Mouse (Mus musculus) midbrain, postnatal 0 days (tissue): ENCODE measurements around the gene Mcat. TPM values are rescaled to one million over a fixed set of nuclear protein-coding genes. Genes with fewer than 3 reads are reported as not detected.
A peak's percentile ranks its signal among the peaks of the same experiment; 100 is the strongest.

Experiments
- ATAC-seq: fragments of 200-750 bp; cut with Nextera tagmentation; 2 replicates; pipeline ENCODE4 v1.8.0; 2017; ENCODE audit warnings: moderate number of reproducible peaks, mild to moderate bottlenecking, moderate TSS enrichment, moderate library complexity; ENCODE audit not compliant: low FRiP score
- DNase-seq: peaks from one replicate; pipeline ENCODE4 v3.0.0-alpha.2; 2015; ENCODE audit warnings: low spot score
- H3K27ac ChIP-seq: fragments of 300-500 bp; sonication (generic); 2 replicates; pipeline ENCODE4 v1.5.1; 2014; ENCODE audit warnings: low read depth, mild to moderate bottlenecking, low read length, mixed read lengths
- H3K27me3 ChIP-seq: fragments of 300-500 bp; sonication (generic); 2 replicates; pipeline ENCODE4 v1.6.1; 2014; ENCODE audit warnings: low read length, control low read depth, mixed read lengths; ENCODE audit not compliant: insufficient read depth
- H3K36me3 ChIP-seq: fragments of 300-500 bp; sonication (generic); 2 replicates; pipeline ENCODE4 v1.6.1; 2014; ENCODE audit warnings: low read length, control low read depth, mixed read lengths; ENCODE audit not compliant: insufficient read depth
- H3K4me1 ChIP-seq: fragments of 300-500 bp; sonication (generic); 2 replicates; pipeline ENCODE4 v1.6.1; 2014; ENCODE audit warnings: mild to moderate bottlenecking, control low read depth, antibody characterized with exemption, low read length, mixed read lengths; ENCODE audit not compliant: insufficient read depth
- H3K4me2 ChIP-seq: fragments of 300-500 bp; sonication (generic); 2 replicates; pipeline ENCODE4 v1.6.1; 2014; ENCODE audit warnings: low read depth, mild to moderate bottlenecking, low read length, mixed read lengths; ENCODE audit not compliant: poor library complexity, severe bottlenecking
- H3K4me3 ChIP-seq: fragments of 300-500 bp; sonication (generic); 2 replicates; pipeline ENCODE4 v1.5.1; 2014; ENCODE audit warnings: low read depth, mild to moderate bottlenecking, low read length, moderate library complexity
- H3K9ac ChIP-seq: fragments of 300-500 bp; sonication (generic); replicated peaks from 2 replicates; pipeline ENCODE4 v1.6.1; 2014; ENCODE audit warnings: mild to moderate bottlenecking, low read length, moderate library complexity, mixed read lengths; ENCODE audit not compliant: poor library complexity, severe bottlenecking
- H3K9me3 ChIP-seq: fragments of 300-500 bp; sonication (generic); 2 replicates; pipeline ENCODE4 v1.6.1; 2016; ENCODE audit warnings: low read length, control low read depth
- CTCF ChIP-seq: IDR thresholded peaks from 2 replicates; pipeline ENCODE4 v1.5.1; 2016; ENCODE audit warnings: antibody characterized with exemption, mild to moderate bottlenecking
- WGBS: fragments of 180-500 bp; shearing (Covaris S2); extraction: QIAGEN DNeasy Blood & Tissue Kit; methylation state at CpG from one replicate; pipeline ENCODE4 v1.1.7; 2014; 5-methylcytosine and 5-hydroxymethylcytosine counted together
- polyA plus RNA-seq: library from polyadenylated mRNA; unstranded; fragments of >200 nt; fragmentation: Nextera tagmentation; extraction: Ambion mirVana; gene quantifications from 2 replicates; pipeline ENCODE4 v1.2.1, GENCODE M21; 2015
- total RNA-seq: library from RNA; depleted of rRNA; stranded (reverse); fragments of >200 nt; gene quantifications from 2 replicates; pipeline ENCODE4 v1.2.3, GENCODE M21; 2014; rRNA removed

The Mcat gene
- total RNA-seq: 43.9 and 44.4 TPM in 2 replicates
- polyA plus RNA-seq: 34.6 and 35.9 TPM in 2 replicates

DNA sequence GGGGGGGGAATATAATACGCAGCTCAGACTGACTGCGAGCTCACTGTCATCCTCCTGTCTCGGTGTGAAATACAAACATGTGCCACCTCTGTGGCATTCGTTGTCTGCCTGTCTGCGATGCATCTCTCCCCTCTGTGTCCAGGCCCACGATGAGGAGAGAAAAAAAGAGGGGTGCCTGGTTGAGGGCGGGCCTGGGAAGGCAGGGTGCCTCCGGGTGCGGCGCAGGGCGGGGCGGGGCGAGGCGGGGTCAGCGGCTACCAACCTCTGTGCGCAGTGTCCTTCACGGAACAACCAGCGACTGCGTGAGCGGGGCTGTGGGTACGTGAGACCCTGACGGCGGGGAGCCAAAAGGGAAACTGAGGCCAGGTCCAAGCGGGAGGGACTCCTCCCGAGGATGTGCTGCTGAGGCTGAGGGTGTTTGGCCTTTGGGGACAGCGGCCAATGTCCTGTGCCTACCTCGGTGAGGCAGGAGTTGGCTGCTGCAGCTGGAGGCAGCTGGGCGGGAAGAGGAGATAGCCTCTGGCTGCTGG is at the start of gene Mcat, which contains the start of gene Tspo:
Mcat (minus strand) TSS at position 461 of the 530 bp plus-strand sequence.
Tspo (plus strand) TSS at position 266 of the 530 bp plus-strand sequence.
- WGBS: 1% methylated on average over 26 of the region's 28 CpGs
- no peak within 1 kb of the TSS for H3K27ac ChIP-seq
- ATAC-seq (no peak), DNase-seq (no peak)
- peak within 1 kb of the TSS; percentile 23 for H3K4me3 ChIP-seq
- no peaks in the 10 kb centered on the region for H3K9me3 ChIP-seq
- no peaks in the 10 kb centered on the region; the same call in 1 of the 2 replicates for H3K4me1 ChIP-seq
- H3K4me2 ChIP-seq: peak within 1 kb of the TSS; percentile 68
- H3K9ac ChIP-seq: peak within 1 kb of the TSS; percentile 33; the same call in 1 of the 2 replicates
- H3K27me3 ChIP-seq: peaks cover 13% of the 10 kb centered on the region
- no peaks in the 10 kb centered on the region for H3K36me3 ChIP-seq
- no peak for TF ChIP-seq CTCF

DNA sequence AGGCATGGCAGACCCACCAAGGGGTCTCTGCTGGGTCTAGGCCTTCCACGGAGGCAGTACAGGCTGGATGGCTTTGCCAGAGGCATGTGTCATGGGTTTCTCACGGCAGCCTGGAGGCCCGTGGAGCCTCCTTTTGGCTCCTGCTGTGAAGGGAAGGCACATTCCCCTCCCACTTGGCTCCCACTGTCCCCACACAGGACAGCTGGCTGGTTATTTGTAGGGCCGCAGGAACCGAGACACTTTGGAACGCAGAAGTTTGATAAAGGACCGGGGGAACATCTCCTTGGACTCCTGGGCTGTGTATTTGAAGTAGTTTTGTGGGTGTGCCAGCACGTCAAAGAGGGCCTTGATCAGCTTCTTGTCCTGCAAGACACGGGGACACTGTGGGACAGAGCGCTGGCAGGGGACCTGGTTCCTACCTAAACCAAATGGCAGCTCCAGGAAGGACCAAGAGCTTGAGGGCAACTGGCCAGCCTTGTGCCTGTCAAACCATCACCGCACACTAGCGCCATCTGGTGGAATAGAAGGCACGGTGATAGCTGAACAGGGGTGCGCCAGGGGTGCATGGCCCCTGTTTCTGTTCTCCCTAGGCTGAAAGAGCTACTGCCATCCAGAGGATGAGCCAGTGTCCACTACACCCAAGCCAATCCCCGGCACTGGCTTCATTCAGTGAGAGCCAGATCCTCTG is 43.7 kb upstream of the Mcat start:
- DNase-seq (peak; percentile 78), ATAC-seq (0 out of 2 replicates have a peak, but pooled peaks have one; percentile 27)
- Histone ChIP-seq H3K36me3 (no peaks in the 10 kb centered on the region), H3K27me3 (no peaks in the 10 kb centered on the region), H3K4me3 (no peak overlapping the region), H3K9ac (no peak overlapping the region), H3K9me3 (no peaks in the 10 kb centered on the region), H3K4me2 (no peak overlapping the region), H3K27ac (no peak overlapping the region), H3K4me1 (no peaks in the 10 kb centered on the region)
- WGBS: 52% methylated on average over 15 of the region's 15 CpGs
- peak; percentile 78 for TF ChIP-seq CTCF

DNA sequence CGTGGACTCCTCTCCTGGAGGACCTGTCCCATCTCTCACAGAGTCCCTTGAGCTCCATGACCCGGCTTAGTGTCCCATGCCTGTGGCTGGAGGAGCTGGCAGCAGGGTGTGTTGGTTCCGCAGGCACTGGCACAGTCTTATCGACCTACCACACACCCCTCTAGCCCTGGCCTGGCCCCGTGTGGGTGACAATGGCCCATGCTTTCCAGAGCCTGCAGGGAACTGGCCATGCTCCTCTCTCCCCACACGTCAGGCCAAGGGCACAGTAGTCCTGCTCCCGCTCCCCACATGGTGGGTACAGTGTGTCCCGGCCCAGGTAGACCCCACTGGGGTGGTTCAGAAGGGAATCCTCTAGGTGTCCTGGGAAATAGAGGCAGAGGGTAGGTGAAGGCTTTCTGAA is 43.1 kb upstream of the Mcat start:
- Histone ChIP-seq H3K36me3 (no peaks in the 10 kb centered on the region), H3K27me3 (no peaks in the 10 kb centered on the region), H3K27ac (no peak overlapping the region), H3K4me1 (no peaks in the 10 kb centered on the region), H3K9ac (no peak overlapping the region), H3K4me3 (no peak overlapping the region), H3K9me3 (no peaks in the 10 kb centered on the region), H3K4me2 (no peak overlapping the region)
- DNase-seq: no peak
- no peak for ATAC-seq
- WGBS: 95% methylated on average over 8 of the region's 8 CpGs
- no peak for TF ChIP-seq CTCF

DNA sequence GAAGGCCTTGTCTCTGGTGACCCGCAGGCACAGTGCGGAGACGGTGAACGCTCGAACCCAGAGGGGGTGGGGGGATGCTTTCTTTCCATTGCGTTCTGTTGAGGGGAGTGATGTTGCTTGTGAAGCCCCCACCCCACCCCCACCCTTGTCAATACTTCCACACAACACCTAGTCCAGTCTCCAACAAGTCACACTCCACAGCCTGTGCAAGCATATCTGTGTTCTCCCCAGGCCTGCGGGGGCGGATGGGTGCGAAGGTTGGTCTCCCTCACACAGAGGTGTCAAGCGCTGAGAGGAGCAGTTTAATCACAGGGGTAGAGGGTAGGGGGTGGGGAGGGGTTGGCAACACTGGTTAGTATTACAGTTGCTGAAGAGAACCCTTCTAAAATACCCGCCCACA is 42.6 kb upstream of the Mcat start:
- no peak for TF ChIP-seq CTCF
- no peak overlapping the region for H3K27ac ChIP-seq
- no peaks in the 10 kb centered on the region for H3K27me3 ChIP-seq
- no peaks in the 10 kb centered on the region for H3K4me1 ChIP-seq
- H3K36me3 ChIP-seq: no peaks in the 10 kb centered on the region
- DNase-seq: no peak
- H3K9me3 ChIP-seq: no peaks in the 10 kb centered on the region
- no peak for ATAC-seq
- 91% methylated on average over 11 of the region's 11 CpGs for WGBS
- H3K9ac ChIP-seq: no peak overlapping the region
- H3K4me2 ChIP-seq: no peak overlapping the region
- no peak overlapping the region for H3K4me3 ChIP-seq

DNA sequence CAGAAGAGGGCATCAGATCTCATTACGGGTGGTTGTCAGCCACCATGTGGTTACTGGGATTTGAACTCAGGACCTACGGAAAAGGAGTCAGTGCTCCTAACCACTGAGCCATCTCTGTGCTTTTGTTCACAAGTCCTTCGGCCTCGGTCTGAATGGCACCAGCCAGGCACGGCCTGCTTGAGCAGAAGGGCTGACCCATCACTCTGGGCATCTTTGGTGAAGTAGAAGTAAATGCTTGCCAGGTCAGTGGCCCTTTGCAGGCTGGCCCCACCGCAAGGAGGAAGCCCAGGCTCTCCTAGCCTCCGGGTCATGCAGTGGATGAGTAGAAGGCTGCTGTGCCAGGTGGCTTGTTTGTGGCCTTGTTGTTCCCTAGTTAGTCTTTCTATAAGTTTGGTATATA is 39.8 kb upstream of the Mcat start:
- Histone ChIP-seq H3K27me3 (no peaks in the 10 kb centered on the region), H3K27ac (no peak overlapping the region), H3K4me2 (no peak overlapping the region), H3K36me3 (no peaks in the 10 kb centered on the region), H3K9me3 (no peaks in the 10 kb centered on the region), H3K4me3 (no peak overlapping the region), H3K9ac (no peak overlapping the region), H3K4me1 (no peaks in the 10 kb centered on the region)
- DNase-seq: no peak
- 92% methylated on average over 7 of the region's 7 CpGs for WGBS
- TF ChIP-seq CTCF: no peak
- ATAC-seq: no peak

GRCm38 (mm10) chr15:83603046-83603396 is 39.4 kb upstream of the Mcat start:
- 100% methylated on average over 1 of the region's 1 CpGs for WGBS
- Histone ChIP-seq H3K36me3 (no peaks in the 10 kb centered on the region), H3K4me3 (no peak overlapping the region), H3K27me3 (no peaks in the 10 kb centered on the region), H3K9me3 (no peaks in the 10 kb centered on the region), H3K27ac (no peak overlapping the region), H3K4me1 (no peaks in the 10 kb centered on the region), H3K4me2 (no peak overlapping the region), H3K9ac (no peak overlapping the region)
- ATAC-seq (no peak), DNase-seq (no peak)
- no peak for TF ChIP-seq CTCF
